Mouse (Mus musculus): Measurements from ENCODE around the gene Uspl1. TPM values are rescaled to one million over a fixed set of nuclear protein-coding genes. Genes with fewer than 3 reads are reported as not detected.

Gene Uspl1
- polyA plus RNA-seq, 2 experiments = 8.9 to 18.6 TPM

- ATAC-seq (ENCODE audit: insufficient read depth) (no peak), DNase-seq (ENCODE audit: low read depth in 3 of 3, low spot score in 3 of 3) (no peak)
- H3K27me3 ChIP-seq (ENCODE audit: control insufficient read depth, insufficient read depth, low read length) = no peaks in the 10 kb centered on the region
- H3K36me3 ChIP-seq (replicated peaks; ENCODE audit: control insufficient read depth, insufficient read depth, low read depth) = no peaks in the 10 kb centered on the region
- TF ChIP-seq EP300 (IDR thresholded peaks at IDR 0.05; ENCODE audit: low read depth) (no peak), CTCF (IDR thresholded peaks at IDR 0.05; ENCODE audit: low read depth) (no peak)
- no peak overlapping the region for H3K9ac ChIP-seq (replicated peaks)
- H3K4me3 ChIP-seq (ENCODE audit: insufficient read depth in 1 of 2, low read depth in 2 of 2, low read length in 2 of 2) = no peak overlapping the region
- H3K9me3 ChIP-seq (ENCODE audit: control insufficient read depth, low read length) = no peaks in the 10 kb centered on the region
- no peak overlapping the region for H3K27ac ChIP-seq
- no peak overlapping the region for H3K4me2 ChIP-seq (ENCODE audit: low read depth)
- WGBS (ENCODE audit: insufficient replicate concordance) = 29% methylated on average over 7 of the region's 7 CpGs
- peaks cover 0 to 4% of the 10 kb centered on the region in 2 experiments; a peak in 1 of 4 replicates for H3K4me1 ChIP-seq (replicated peaks; ENCODE audit: control insufficient read depth in 2 of 2, insufficient read depth in 2 of 2, low read length in 1 of 2)
These were observed 50.9 kb downstream of the Uspl1 start for GRCm38 (mm10) chr5:149235002-149235401.

- no peaks in the 10 kb centered on the region for H3K36me3 ChIP-seq (replicated peaks; ENCODE audit: control insufficient read depth, insufficient read depth, low read depth)
- ATAC-seq (ENCODE audit: insufficient read depth) (no peak), DNase-seq (ENCODE audit: low read depth in 3 of 3, low spot score in 3 of 3) (no peak)
- no peak overlapping the region for H3K27ac ChIP-seq
- TF ChIP-seq EP300 (IDR thresholded peaks at IDR 0.05; ENCODE audit: low read depth) = no peak
- no peak for TF ChIP-seq CTCF (IDR thresholded peaks at IDR 0.05; ENCODE audit: low read depth)
- H3K4me3 ChIP-seq (ENCODE audit: insufficient read depth in 1 of 2, low read depth in 2 of 2, low read length in 2 of 2) = no peak overlapping the region
- WGBS (ENCODE audit: insufficient replicate concordance) = 72% methylated on average over 24 of the region's 24 CpGs
- H3K27me3 ChIP-seq (ENCODE audit: control insufficient read depth, insufficient read depth, low read length) = no peaks in the 10 kb centered on the region
- no peak overlapping the region for H3K4me2 ChIP-seq (ENCODE audit: low read depth)
- H3K4me1 ChIP-seq (replicated peaks; ENCODE audit: control insufficient read depth in 2 of 2, insufficient read depth in 2 of 2, low read length in 1 of 2) = no peaks in the 10 kb centered on the region
- H3K9me3 ChIP-seq (ENCODE audit: control insufficient read depth, low read length) = no peaks in the 10 kb centered on the region
- H3K9ac ChIP-seq (replicated peaks) = no peak overlapping the region
These were observed 53.2 kb downstream of the Uspl1 start for GRCm38 (mm10) chr5:149237221-149237950.

DNA sequence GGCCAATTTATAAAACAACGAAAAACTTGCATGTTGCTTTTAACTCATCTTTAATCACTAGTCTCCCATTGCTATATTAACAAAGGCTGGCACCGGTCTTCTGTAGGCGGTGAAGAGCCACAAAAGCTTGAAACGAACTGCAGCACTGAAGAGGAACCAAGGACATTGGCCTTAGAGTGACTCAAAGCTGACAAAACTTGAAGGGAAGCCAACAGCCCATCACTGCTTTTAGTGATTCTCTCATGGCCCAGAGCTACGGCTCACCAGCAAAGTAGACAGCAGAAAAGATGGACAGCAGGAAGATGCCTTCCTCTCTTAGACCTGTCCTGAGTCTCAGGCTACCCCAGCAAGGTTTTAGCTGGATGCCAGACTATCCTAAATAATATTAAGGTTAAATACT, 58.3 kb downstream of the Uspl1 start:
- DNase-seq (ENCODE audit: low read depth in 3 of 3, low spot score in 3 of 3) (no peak), ATAC-seq (ENCODE audit: insufficient read depth) (no peak)
- no peak overlapping the region for H3K4me2 ChIP-seq (ENCODE audit: low read depth)
- H3K36me3 ChIP-seq (replicated peaks; ENCODE audit: control insufficient read depth, insufficient read depth, low read depth) = no peaks in the 10 kb centered on the region
- H3K9ac ChIP-seq (replicated peaks) = no peak overlapping the region
- no peak overlapping the region for H3K27ac ChIP-seq
- peaks cover 16 to 23% of the 10 kb centered on the region in 2 experiments for H3K4me1 ChIP-seq (replicated peaks; ENCODE audit: control insufficient read depth in 2 of 2, insufficient read depth in 2 of 2, low read length in 1 of 2)
- H3K4me3 ChIP-seq (ENCODE audit: insufficient read depth in 1 of 2, low read depth in 2 of 2, low read length in 2 of 2) = no peak overlapping the region
- H3K9me3 ChIP-seq (ENCODE audit: control insufficient read depth, low read length) = no peaks in the 10 kb centered on the region
- 74% methylated on average over 5 of the region's 5 CpGs for WGBS (ENCODE audit: insufficient replicate concordance)
- no peaks in the 10 kb centered on the region for H3K27me3 ChIP-seq (ENCODE audit: control insufficient read depth, insufficient read depth, low read length)
- no peak for TF ChIP-seq EP300 (IDR thresholded peaks at IDR 0.05; ENCODE audit: low read depth)
- no peak for TF ChIP-seq CTCF (IDR thresholded peaks at IDR 0.05; ENCODE audit: low read depth)

DNA sequence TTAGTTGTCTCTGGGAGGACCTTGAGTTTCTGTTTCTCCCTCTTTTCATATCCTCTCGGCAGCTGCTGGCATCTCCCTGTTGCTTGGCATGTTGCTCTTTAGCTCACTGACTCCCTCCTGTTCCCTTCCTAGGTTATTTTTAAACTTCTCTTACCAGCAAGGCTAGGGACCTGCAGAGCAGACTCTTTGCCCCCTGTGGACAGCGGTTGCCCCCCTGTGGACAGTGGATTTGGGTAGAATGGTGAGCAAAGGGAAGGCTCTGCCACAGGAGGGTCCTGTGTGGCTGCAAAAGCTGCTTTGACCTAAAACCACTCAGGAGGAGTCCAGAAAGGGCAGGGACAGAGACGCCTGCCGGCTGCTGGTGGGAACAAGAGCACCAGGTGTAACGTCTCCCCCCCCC, 58.9 kb downstream of the Uspl1 start:
- Histone ChIP-seq H3K4me1 (replicated peaks; ENCODE audit: control insufficient read depth in 2 of 2, insufficient read depth in 2 of 2, low read length in 1 of 2) (peaks cover 16 to 26% of the 10 kb centered on the region in 2 experiments), H3K36me3 (replicated peaks; ENCODE audit: control insufficient read depth, insufficient read depth, low read depth) (no peaks in the 10 kb centered on the region), H3K4me3 (ENCODE audit: insufficient read depth in 1 of 2, low read depth in 2 of 2, low read length in 2 of 2) (no peak overlapping the region), H3K4me2 (ENCODE audit: low read depth) (no peak overlapping the region), H3K27me3 (ENCODE audit: control insufficient read depth, insufficient read depth, low read length) (no peaks in the 10 kb centered on the region), H3K9ac (replicated peaks) (no peak overlapping the region), H3K9me3 (ENCODE audit: control insufficient read depth, low read length) (no peaks in the 10 kb centered on the region), H3K27ac (no peak overlapping the region)
- WGBS (ENCODE audit: insufficient replicate concordance) = 57% methylated on average over 5 of the region's 5 CpGs
- ATAC-seq (ENCODE audit: insufficient read depth) (no peak), DNase-seq (ENCODE audit: low read depth in 3 of 3, low spot score in 3 of 3) (no peak)
- TF ChIP-seq EP300 (IDR thresholded peaks at IDR 0.05; ENCODE audit: low read depth) (no peak), CTCF (IDR thresholded peaks at IDR 0.05; ENCODE audit: low read depth) (no peak)

DNA sequence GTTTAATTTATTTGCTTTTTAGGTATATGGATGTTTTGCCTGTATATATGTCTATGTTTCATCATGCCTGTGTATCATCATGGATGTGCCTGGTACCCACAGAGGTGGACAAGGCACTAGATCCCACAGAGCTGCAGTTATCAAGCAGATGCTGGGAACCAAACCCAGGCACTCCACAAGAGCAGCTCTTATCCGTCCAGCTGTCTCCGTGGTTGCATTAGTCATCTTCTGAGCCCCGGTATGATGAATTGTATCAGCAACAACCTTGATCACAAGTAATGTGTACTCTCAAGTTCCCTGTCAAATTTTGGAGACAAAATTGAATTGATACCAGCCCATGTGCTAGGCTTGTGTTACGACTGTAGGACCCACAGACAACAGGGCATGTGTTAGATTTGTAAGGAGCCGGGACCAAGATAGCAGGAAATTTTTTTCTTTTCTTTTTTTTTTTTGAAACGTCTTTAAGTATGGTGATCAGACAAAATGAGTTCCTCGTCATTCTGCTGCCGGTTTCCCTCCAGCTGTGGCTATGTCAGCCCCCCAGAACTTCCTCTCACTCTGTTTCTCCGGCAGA, 61.3 kb downstream of the Uspl1 start:
- Histone ChIP-seq H3K4me3 (ENCODE audit: insufficient read depth in 1 of 2, low read depth in 2 of 2, low read length in 2 of 2) (peak overlapping the region; percentile 49 to 67), H3K9ac (replicated peaks) (peak overlapping the region; percentile 76), H3K4me1 (replicated peaks; ENCODE audit: control insufficient read depth in 2 of 2, insufficient read depth in 2 of 2, low read length in 1 of 2) (peaks cover 16 to 26% of the 10 kb centered on the region in 2 experiments), H3K27ac (peak overlapping the region; percentile 64), H3K9me3 (ENCODE audit: control insufficient read depth, low read length) (no peaks in the 10 kb centered on the region), H3K27me3 (ENCODE audit: control insufficient read depth, insufficient read depth, low read length) (no peaks in the 10 kb centered on the region), H3K4me2 (ENCODE audit: low read depth) (peak overlapping the region; percentile 85), H3K36me3 (replicated peaks; ENCODE audit: control insufficient read depth, insufficient read depth, low read depth) (no peaks in the 10 kb centered on the region)
- 4% methylated on average over 9 of the region's 9 CpGs for WGBS (ENCODE audit: insufficient replicate concordance)
- TF ChIP-seq EP300 (IDR thresholded peaks at IDR 0.05; ENCODE audit: low read depth) (no peak), CTCF (IDR thresholded peaks at IDR 0.05; ENCODE audit: low read depth) (no peak)
- no peak for DNase-seq (ENCODE audit: low read depth in 3 of 3, low spot score in 3 of 3)
- ATAC-seq (ENCODE audit: insufficient read depth) = no peak

All from liver, embryonic 14.5 days (tissue).